Mouse (Mus musculus) heart, postnatal 0 days (tissue): ENCODE measurements around the gene Cdkn2d. TPM values are rescaled to one million over a fixed set of nuclear protein-coding genes. Genes with fewer than 3 reads are reported as not detected.
"Not testable (repeated sequence)": the region's sequence is repeated elsewhere in the genome, so short reads cannot be mapped to it uniquely, and the experiment has no call there.

Experiments used
- ATAC-seq: fragments of 200-750 bp; cut with Nextera tagmentation; 2 replicates; pipeline ENCODE4 v1.8.0; 2017; ENCODE audit warnings: low read depth, moderate number of reproducible peaks, moderate library complexity; ENCODE audit not compliant: insufficient read depth
- DNase-seq: peaks from one replicate; pipeline ENCODE4 v3.0.0-alpha.2; 2016; ENCODE audit warnings: low spot score
- H3K27ac ChIP-seq: fragments of 300-500 bp; sonication (generic); 2 replicates; pipeline ENCODE4 v1.5.1; 2014; ENCODE audit warnings: low read depth, mild to moderate bottlenecking
- H3K27me3 ChIP-seq: fragments of 300-500 bp; sonication (generic); 2 replicates; pipeline ENCODE4 v1.6.1; 2014; ENCODE audit warnings: low read length, mixed read lengths; ENCODE audit not compliant: control insufficient read depth, insufficient read depth
- H3K36me3 ChIP-seq: fragments of 300-500 bp; sonication (generic); replicated peaks from 2 replicates; pipeline ENCODE4 v1.6.1; 2014; ENCODE audit warnings: low read length, mixed read lengths; ENCODE audit not compliant: control insufficient read depth, insufficient read depth
- H3K4me1 ChIP-seq: fragments of 300-500 bp; sonication (generic); 2 replicates; pipeline ENCODE4 v1.6.1; 2014; ENCODE audit warnings: antibody characterized with exemption; ENCODE audit not compliant: control insufficient read depth, insufficient read depth
- H3K4me2 ChIP-seq: fragments of 300-500 bp; sonication (generic); 2 replicates; pipeline ENCODE4 v1.6.1; 2014; ENCODE audit warnings: low read depth, mild to moderate bottlenecking, low read length, moderate library complexity
- H3K4me3 ChIP-seq: fragments of 300-500 bp; sonication (generic); 2 replicates; pipeline ENCODE4 v1.5.1; 2014; ENCODE audit warnings: low read depth, low read length
- H3K9ac ChIP-seq: fragments of 300-500 bp; sonication (generic); replicated peaks from 2 replicates; pipeline ENCODE4 v1.6.1; 2014; ENCODE audit warnings: low read depth, low read length, mixed read lengths
- H3K9me3 ChIP-seq: fragments of 300-500 bp; sonication (generic); replicated peaks from 2 replicates; pipeline ENCODE4 v1.6.1; 2016; ENCODE audit warnings: low read length; ENCODE audit not compliant: control insufficient read depth
- CTCF ChIP-seq: IDR thresholded peaks from 2 replicates; pipeline ENCODE4 v1.5.1; 2016; ENCODE audit warnings: antibody characterized with exemption, control low read depth, low read depth
- EP300 ChIP-seq: IDR thresholded peaks from 2 replicates; pipeline ENCODE4 v1.6.1; 2016; ENCODE audit warnings: antibody characterized with exemption, low read depth
- WGBS: fragments of 180-500 bp; shearing (Covaris S2); extraction: QIAGEN DNeasy Blood & Tissue Kit; methylation state at CpG from one replicate; pipeline ENCODE4 v1.1.7; 2014; 5-methylcytosine and 5-hydroxymethylcytosine counted together
- polyA plus RNA-seq: library from polyadenylated mRNA; unstranded; fragments of >200 nt; fragmentation: Nextera tagmentation; extraction: Ambion mirVana; gene quantifications from 2 replicates; pipeline ENCODE4 v1.2.1, GENCODE M21; 2015
- total RNA-seq: library from RNA; depleted of rRNA; stranded (reverse); fragments of >200 nt; gene quantifications from 2 replicates; pipeline ENCODE4 v1.2.3, GENCODE M21; 2014; ENCODE audit warnings: low replicate concordance

The Cdkn2d gene
- total and polyA plus RNA-seq, 2 experiments from 2014 or later, result 65.8 to 67.4 TPM

- ATAC-seq (no peak), DNase-seq (no peak)
- no peak overlapping the region for H3K27ac ChIP-seq
- H3K27me3 ChIP-seq, result peaks cover 12% of the 10 kb centered on the region
- TF ChIP-seq EP300 (no peak), CTCF (no peak)
- no peaks in the 10 kb centered on the region for H3K36me3 ChIP-seq
- no peak overlapping the region for H3K4me2 ChIP-seq
- no peaks in the 10 kb centered on the region for H3K9me3 ChIP-seq
- H3K4me1 ChIP-seq, result no peaks in the 10 kb centered on the region
- H3K4me3 ChIP-seq, result no peak overlapping the region
- WGBS, result 58% methylated on average over 15 of the region's 15 CpGs
- no peak overlapping the region for H3K9ac ChIP-seq
These were observed 18.0 kb upstream of the Cdkn2d start for GRCm38 (mm10) chr9:21309150-21309741.

GRCm38 (mm10) chr9:21305065-21305464 lies 13.9 kb upstream of the Cdkn2d start:
- no peak for TF ChIP-seq EP300
- no peak for TF ChIP-seq CTCF
- Histone ChIP-seq H3K4me2 (no peak overlapping the region), H3K9me3 (no peaks in the 10 kb centered on the region), H3K4me1 (no peaks in the 10 kb centered on the region), H3K27ac (no peak overlapping the region), H3K4me3 (no peak overlapping the region), H3K27me3 (no peaks in the 10 kb centered on the region), H3K9ac (no peak overlapping the region), H3K36me3 (no peaks in the 10 kb centered on the region)
- 62% methylated on average over 7 of the region's 7 CpGs for WGBS
- ATAC-seq (no peak), DNase-seq (no peak)

- no peak for TF ChIP-seq EP300
- TF ChIP-seq CTCF, result no peak
- Histone ChIP-seq H3K9me3 (no peaks in the 10 kb centered on the region), H3K36me3 (no peaks in the 10 kb centered on the region), H3K27me3 (no peaks in the 10 kb centered on the region), H3K4me3 (no peak overlapping the region), H3K4me1 (no peaks in the 10 kb centered on the region), H3K27ac (no peak overlapping the region), H3K4me2 (no peak overlapping the region), H3K9ac (no peak overlapping the region)
- ATAC-seq (no peak), DNase-seq (no peak)
- WGBS, result 84% methylated on average over 10 of the region's 10 CpGs
These were observed 7.8 kb upstream of the Cdkn2d start for GRCm38 (mm10) chr9:21299014-21299413.

- Histone ChIP-seq H3K27me3 (no peaks in the 10 kb centered on the region), H3K9me3 (no peaks in the 10 kb centered on the region), H3K4me2 (no peak overlapping the region), H3K4me3 (no peak overlapping the region), H3K27ac (no peak overlapping the region), H3K36me3 (no peaks in the 10 kb centered on the region), H3K9ac (no peak overlapping the region), H3K4me1 (peaks cover 18% of the 10 kb centered on the region)
- DNase-seq (no peak), ATAC-seq (no peak)
- TF ChIP-seq EP300 (no peak), CTCF (no peak)
- 91% methylated on average over 3 of the region's 3 CpGs for WGBS
These were observed 1.1 kb upstream of the Cdkn2d start for GRCm38 (mm10) chr9:21292271-21292670.

GRCm38 (mm10) chr9:21291868-21292267 lies 661 bp upstream of the Cdkn2d start:
- H3K27me3 ChIP-seq, H3K9me3 ChIP-seq, DNase-seq, ATAC-seq, H3K9ac ChIP-seq, H3K36me3 ChIP-seq: not testable (repeated sequence)
- H3K4me2 ChIP-seq, result peak overlapping the region; percentile 46
- H3K27ac ChIP-seq, result peak overlapping the region; percentile 40
- 24% methylated on average over 7 of the region's 7 CpGs for WGBS
- peaks cover 22% of the 10 kb centered on the region for H3K4me1 ChIP-seq
- peak overlapping the region; percentile 79 for H3K4me3 ChIP-seq

GRCm38 (mm10) chr9:21290589-21290988 lies 618 bp downstream of the Cdkn2d start:
- Histone ChIP-seq H3K4me2 (peak overlapping the region; percentile 97), H3K4me1 (peaks cover 27% of the 10 kb centered on the region), H3K4me3 (peak overlapping the region; percentile 79), H3K27ac (peak overlapping the region; percentile 90), H3K27me3 (no peaks in the 10 kb centered on the region), H3K9ac (peak overlapping the region; percentile 64), H3K9me3 (no peaks in the 10 kb centered on the region), H3K36me3 (0 out of 2 replicates have a peak, but pooled peaks cover 3% of the 10 kb centered on the region)
- TF ChIP-seq CTCF (no peak), EP300 (no peak)
- under 1% methylated on average over 20 of the region's 20 CpGs for WGBS
- ATAC-seq, result no peak
- DNase-seq, result no peak
